Mouse (Mus musculus) thymus, adult 2 months (tissue): ENCODE data around the gene Prdm10. TPM values are rescaled to one million over a fixed set of nuclear protein-coding genes. Genes with fewer than 3 reads are reported as not detected.

ENCODE experiments used
- DNase-seq: peaks from one replicate; pipeline ENCODE4 v3.0.0; 2021
- H3K27ac ChIP-seq: fragments of 200-500 bp; 2 replicates; pipeline ENCODE4 v1.5.1; 2012; ENCODE audit warnings: low read length, control low read depth; ENCODE audit not compliant: control insufficient read depth, insufficient read depth
- H3K27me3 ChIP-seq: fragments of 200-500 bp; 2 replicates; pipeline ENCODE4 v1.6.1; 2012; ENCODE audit warnings: mild to moderate bottlenecking, low read length, moderate library complexity, mixed read lengths; ENCODE audit not compliant: control insufficient read depth, insufficient read depth
- H3K36me3 ChIP-seq: fragments of 200-500 bp; 2 replicates; pipeline ENCODE4 v1.6.1; 2012; ENCODE audit warnings: mild to moderate bottlenecking, low read length, moderate library complexity; ENCODE audit not compliant: control insufficient read depth, insufficient read depth
- H3K4me1 ChIP-seq: fragments of 200-500 bp; replicated peaks from 2 replicates; pipeline ENCODE4 v1.6.1; 2012; ENCODE audit warnings: low read length; ENCODE audit not compliant: control insufficient read depth, insufficient read depth
- H3K4me3 ChIP-seq: fragments of 200-500 bp; 2 replicates; pipeline ENCODE4 v1.5.1; 2012; ENCODE audit warnings: mild to moderate bottlenecking, low read length, control low read depth, moderate library complexity; ENCODE audit not compliant: control insufficient read depth, insufficient read depth
- CTCF ChIP-seq: fragments of 200-500 bp; IDR thresholded peaks from 2 replicates; pipeline ENCODE4 v1.5.1; 2012; ENCODE audit warnings: mild to moderate bottlenecking, control low read depth, low read length, moderate library complexity, borderline replicate concordance; ENCODE audit not compliant: control insufficient read depth, poor library complexity, insufficient read depth; ENCODE audit errors: extremely low read depth
- POLR2A ChIP-seq: fragments of 200-500 bp; IDR thresholded peaks from 2 replicates; pipeline ENCODE4 v1.6.1; 2012; ENCODE audit warnings: mild to moderate bottlenecking, low read length, control low read depth, moderate library complexity; ENCODE audit not compliant: control insufficient read depth, poor library complexity, insufficient read depth; ENCODE audit errors: extremely low read depth
- WGBS: fragments of 180-500 bp; shearing (Covaris S2); methylation state at CpG from one replicate; pipeline ENCODE4 v1.1.7; 2018; 5-methylcytosine and 5-hydroxymethylcytosine counted together
- polyA plus RNA-seq: library from polyadenylated mRNA; depleted of rRNA; stranded (reverse); fragments of >200 nt; gene quantifications from 2 replicates; pipeline ENCODE4 v1.2.3, GENCODE M21; 2012

Gene Prdm10
- polyA plus RNA-seq, 1 experiment: 21.8 TPM

GRCm38 (mm10) chr9:31307232-31307631, 26.9 kb downstream of the Prdm10 start:
- no peak for DNase-seq
- WGBS: 95% methylated on average over 3 of the region's 3 CpGs
- no peak for TF ChIP-seq CTCF
- TF ChIP-seq POLR2A: no peak
- Histone ChIP-seq H3K27me3 (no peaks in the 10 kb centered on the region), H3K27ac (no peak overlapping the region), H3K4me1 (peaks cover 4% of the 10 kb centered on the region), H3K4me3 (no peak overlapping the region), H3K36me3 (no peaks in the 10 kb centered on the region)

- DNase-seq: no peak
- Histone ChIP-seq H3K27ac (no peak overlapping the region), H3K4me3 (no peak overlapping the region), H3K36me3 (no peaks in the 10 kb centered on the region), H3K27me3 (no peaks in the 10 kb centered on the region), H3K4me1 (no peaks in the 10 kb centered on the region)
- WGBS: 94% methylated on average over 5 of the region's 5 CpGs
- TF ChIP-seq POLR2A: no peak
- no peak for TF ChIP-seq CTCF
These were observed 28.7 kb downstream of the Prdm10 start for GRCm38 (mm10) chr9:31309041-31309440.

- H3K27me3 ChIP-seq: no peaks in the 10 kb centered on the region
- TF ChIP-seq POLR2A: no peak
- no peak for TF ChIP-seq CTCF
- no peaks in the 10 kb centered on the region for H3K36me3 ChIP-seq
- no peak overlapping the region for H3K4me3 ChIP-seq
- no peak for DNase-seq
- H3K4me1 ChIP-seq: no peaks in the 10 kb centered on the region
- H3K27ac ChIP-seq: no peak overlapping the region
- 95% methylated on average over 4 of the region's 4 CpGs for WGBS
These were observed 30.3 kb downstream of the Prdm10 start for GRCm38 (mm10) chr9:31310662-31311061.

GRCm38 (mm10) chr9:31313876-31314275, 33.5 kb downstream of the Prdm10 start:
- 96% methylated on average over 1 of the region's 1 CpGs for WGBS
- DNase-seq: no peak
- H3K27ac ChIP-seq: no peak overlapping the region
- H3K27me3 ChIP-seq: no peaks in the 10 kb centered on the region
- TF ChIP-seq CTCF: no peak
- TF ChIP-seq POLR2A: no peak
- no peaks in the 10 kb centered on the region for H3K4me1 ChIP-seq
- no peak overlapping the region for H3K4me3 ChIP-seq
- H3K36me3 ChIP-seq: no peaks in the 10 kb centered on the region

- TF ChIP-seq POLR2A (no peak), CTCF (no peak)
- H3K4me1 ChIP-seq: no peaks in the 10 kb centered on the region
- H3K36me3 ChIP-seq: no peaks in the 10 kb centered on the region
- no peak for DNase-seq
- H3K27me3 ChIP-seq: no peaks in the 10 kb centered on the region
- no peak overlapping the region for H3K27ac ChIP-seq
- 95% methylated on average over 8 of the region's 8 CpGs for WGBS
- H3K4me3 ChIP-seq: no peak overlapping the region
These were observed 35.6 kb downstream of the Prdm10 start for GRCm38 (mm10) chr9:31315983-31316382.

- H3K36me3 ChIP-seq: no peaks in the 10 kb centered on the region
- H3K4me1 ChIP-seq: no peaks in the 10 kb centered on the region; the same call in 1 of the 2 replicates
- no peaks in the 10 kb centered on the region for H3K27me3 ChIP-seq
- no peak for DNase-seq
- TF ChIP-seq CTCF: no peak
- no peak for TF ChIP-seq POLR2A
- 94% methylated on average over 5 of the region's 5 CpGs for WGBS
- H3K4me3 ChIP-seq: no peak overlapping the region
- H3K27ac ChIP-seq: no peak overlapping the region
These were observed 38.6 kb downstream of the Prdm10 start for GRCm38 (mm10) chr9:31318956-31319355.

- TF ChIP-seq CTCF: no peak
- TF ChIP-seq POLR2A: no peak
- WGBS: 79% methylated on average over 1 of the region's 1 CpGs
- no peaks in the 10 kb centered on the region; the same call in 1 of the 2 replicates for H3K4me1 ChIP-seq
- no peak overlapping the region for H3K27ac ChIP-seq
- H3K27me3 ChIP-seq: no peaks in the 10 kb centered on the region
- no peak for DNase-seq
- H3K36me3 ChIP-seq: no peaks in the 10 kb centered on the region
- H3K4me3 ChIP-seq: no peak overlapping the region
These were observed 40.4 kb downstream of the Prdm10 start for GRCm38 (mm10) chr9:31320734-31321133.
